Mouse (Mus musculus) splenic B cell, adult 2 months (primary cell): ENCODE results near the gene E2f3.

Source experiments
- DNase-seq: peaks from one replicate; pipeline ENCODE4 v3.0.0-alpha.2; 2011; ENCODE audit warnings: low read depth, low spot score
- H3K27me3 ChIP-seq: 2 replicates; pipeline ENCODE4 v1.6.1; 2012; ENCODE audit warnings: mild to moderate bottlenecking, low read length, moderate library complexity, mixed read lengths; ENCODE audit not compliant: control insufficient read depth, poor library complexity, insufficient read depth, severe bottlenecking
- H3K36me3 ChIP-seq: 2 replicates; pipeline ENCODE4 v1.6.1; 2012; ENCODE audit warnings: mild to moderate bottlenecking, low read length, moderate library complexity, mixed read lengths; ENCODE audit not compliant: control insufficient read depth, poor library complexity, insufficient read depth, severe bottlenecking

E2f3 gene

DNA sequence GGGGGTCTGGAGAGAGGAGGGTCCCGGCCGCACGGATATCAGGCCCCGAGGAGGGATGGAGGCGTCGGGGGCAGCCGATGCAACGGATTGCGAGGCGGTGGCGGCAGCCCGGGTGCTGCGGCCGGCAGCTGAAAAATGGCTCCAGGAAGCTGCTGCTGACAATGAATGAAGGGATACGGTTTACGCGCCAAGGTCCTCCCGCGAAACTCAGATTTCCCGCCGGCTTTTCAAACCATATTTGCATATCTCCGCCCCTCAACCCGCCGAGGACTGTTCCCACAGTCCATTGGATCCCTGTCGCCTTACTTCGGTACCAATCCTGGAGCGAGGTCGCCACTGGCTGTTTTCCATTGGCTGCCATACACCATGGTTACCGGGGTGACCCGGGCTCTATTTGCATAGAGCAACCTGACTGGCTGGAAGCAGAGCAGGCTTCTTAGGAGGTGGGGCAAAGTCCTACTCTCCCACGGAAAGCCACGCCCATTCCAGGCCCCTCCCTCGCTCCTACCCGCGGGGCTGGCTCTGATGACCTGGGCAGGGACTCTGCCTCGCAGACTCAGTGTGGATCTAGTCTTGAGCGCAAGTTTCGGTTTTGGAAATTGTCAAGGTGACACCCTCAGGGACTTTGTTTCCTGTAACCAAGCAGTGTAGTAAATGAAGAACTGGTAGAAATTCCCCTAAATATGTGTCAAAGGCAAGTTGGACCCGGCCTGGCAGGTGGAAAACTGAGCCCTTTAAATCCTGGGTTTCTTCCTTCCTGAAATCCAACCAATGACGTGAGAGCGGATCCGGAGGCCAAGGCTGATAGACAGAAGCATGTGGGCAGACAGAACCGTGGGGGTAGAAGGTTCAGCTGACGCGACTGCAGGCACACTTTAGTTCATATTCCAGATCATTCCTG is at the start of gene E2f3:
Gene E2f3, minus strand, starts transcription at position 209 of the 901 bp plus-strand sequence.
- Histone ChIP-seq H3K27me3 (no peaks in the 10 kb centered on the region), H3K36me3 (no peaks in the 10 kb centered on the region)
- peak; percentile 98 for DNase-seq

DNA sequence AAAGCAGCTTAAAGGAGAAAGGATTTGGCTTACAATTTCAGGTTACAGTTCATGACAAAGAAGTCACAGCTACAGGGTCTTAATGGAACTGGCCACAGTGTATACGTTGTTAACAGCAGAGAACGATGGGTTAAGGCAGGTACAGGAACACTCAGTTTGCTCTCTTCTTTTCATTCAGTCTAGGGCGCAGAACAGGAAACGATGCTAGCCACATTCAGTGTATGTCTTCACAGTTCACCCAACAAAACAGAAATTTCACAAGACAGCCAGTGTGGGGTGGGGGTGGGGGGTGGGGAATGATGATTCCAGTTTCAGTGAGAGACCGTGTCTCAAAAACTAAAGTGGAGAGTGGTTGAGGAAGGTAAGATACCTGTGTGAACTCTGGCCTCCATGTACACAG is 48.7 kb upstream of the E2f3 start:
- H3K27me3 ChIP-seq = no peaks in the 10 kb centered on the region
- DNase-seq = no peak
- no peaks in the 10 kb centered on the region for H3K36me3 ChIP-seq

DNA sequence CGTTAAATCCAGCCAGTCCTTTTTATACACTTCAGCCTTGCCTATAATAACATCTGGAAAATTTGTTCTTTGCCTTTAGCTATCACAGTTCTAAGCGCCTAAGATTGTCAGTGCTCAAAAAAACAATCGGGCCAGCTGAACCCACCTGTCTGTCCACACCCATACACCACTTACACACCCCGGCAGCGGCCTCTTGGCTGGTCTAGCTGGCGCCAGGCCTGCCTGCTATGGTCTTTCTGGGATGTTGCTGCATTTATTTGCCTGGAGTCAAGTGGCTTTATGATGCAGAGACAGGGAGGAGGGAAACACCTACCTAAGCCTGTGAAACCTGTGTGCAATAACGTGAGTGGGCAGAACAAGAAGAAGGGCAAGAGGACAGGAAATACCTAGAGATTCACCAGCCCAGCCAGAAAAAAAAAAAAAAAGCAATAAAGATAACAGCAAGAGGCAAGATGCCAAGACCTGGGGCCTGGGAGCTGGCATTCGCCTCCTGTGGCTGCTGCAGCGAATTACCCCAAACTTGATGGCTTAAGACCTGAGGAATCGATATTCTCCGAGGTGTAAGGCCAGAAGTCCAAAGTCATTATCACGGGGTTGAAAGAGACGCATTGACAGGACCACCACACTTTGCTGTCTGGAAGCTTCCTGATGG is 45.9 kb upstream of the E2f3 start:
- no peaks in the 10 kb centered on the region for H3K36me3 ChIP-seq
- no peak for DNase-seq
- no peaks in the 10 kb centered on the region for H3K27me3 ChIP-seq

DNA sequence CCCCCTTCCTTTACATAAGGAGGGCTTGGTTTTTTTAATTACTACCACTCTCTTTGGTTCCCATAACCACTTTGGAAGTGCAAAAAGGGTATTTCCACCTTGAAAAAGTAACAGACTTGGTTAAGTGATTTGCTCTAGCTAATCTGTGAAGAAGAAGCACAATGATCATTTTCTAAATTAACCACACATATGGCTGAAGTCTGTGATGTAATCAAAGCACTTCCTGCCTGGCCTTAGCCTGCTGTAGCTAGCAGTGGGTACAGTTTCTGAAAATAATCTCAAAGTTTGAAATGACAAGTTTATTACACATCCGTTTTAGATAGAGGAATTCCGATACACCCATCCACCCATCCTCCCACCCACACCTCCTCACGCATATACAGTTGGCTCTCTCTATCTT is 42.0 kb upstream of the E2f3 start:
- no peak for DNase-seq
- no peaks in the 10 kb centered on the region for H3K36me3 ChIP-seq
- H3K27me3 ChIP-seq = no peaks in the 10 kb centered on the region

GRCm38 (mm10) chr13:30022487-30022886 is 36.6 kb upstream of the E2f3 start:
- Histone ChIP-seq H3K27me3 (no peaks in the 10 kb centered on the region), H3K36me3 (peaks cover 2% of the 10 kb centered on the region; the same call in 1 of the 2 replicates)
- no peak for DNase-seq

- peaks cover 2% of the 10 kb centered on the region; the same call in 1 of the 2 replicates for H3K36me3 ChIP-seq
- no peak for DNase-seq
- no peaks in the 10 kb centered on the region for H3K27me3 ChIP-seq
Observed at GRCm38 (mm10) chr13:30018573-30018972, 32.7 kb upstream of the E2f3 start.

DNA sequence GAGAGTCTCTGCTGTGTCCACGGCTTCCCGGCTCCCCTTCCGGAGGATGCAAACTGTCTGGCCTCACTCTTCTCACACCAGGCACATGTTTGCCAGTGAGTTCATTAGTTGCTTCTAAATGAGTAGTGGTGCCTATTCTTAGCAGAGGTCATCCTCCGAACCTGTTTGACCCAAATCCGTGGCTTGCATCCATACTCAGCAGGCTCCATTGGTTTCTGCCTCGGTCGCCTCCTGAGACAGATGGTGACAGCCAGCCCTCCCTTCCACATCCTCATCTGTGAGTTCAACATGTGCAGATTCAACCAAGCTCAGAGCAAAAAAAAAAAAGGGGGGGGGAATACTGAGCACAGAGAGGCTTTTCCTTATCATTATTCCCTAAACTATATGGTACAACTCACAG is 31.7 kb upstream of the E2f3 start:
- DNase-seq = no peak
- Histone ChIP-seq H3K36me3 (peaks cover 2% of the 10 kb centered on the region; the same call in 1 of the 2 replicates), H3K27me3 (no peaks in the 10 kb centered on the region)

DNA sequence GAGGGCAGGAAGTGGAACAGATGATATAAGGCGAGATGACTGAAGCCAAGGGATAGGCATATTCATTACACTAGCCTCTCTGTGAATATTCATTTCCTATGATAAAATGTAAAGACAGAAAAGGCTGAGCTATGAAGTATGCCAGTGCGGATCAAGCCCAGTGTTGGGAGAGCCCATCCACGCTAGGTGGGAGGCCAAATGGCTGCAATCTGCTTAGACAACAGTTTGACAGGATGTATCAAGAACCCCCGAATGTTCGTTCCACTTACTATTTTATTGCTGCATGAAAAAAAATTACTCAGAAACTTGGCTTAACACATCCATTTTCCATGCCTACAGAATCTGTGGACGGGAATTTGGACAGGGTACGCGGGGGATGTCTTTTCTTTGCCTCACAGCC is 28.7 kb upstream of the E2f3 start:
- DNase-seq = no peak
- no peaks in the 10 kb centered on the region for H3K27me3 ChIP-seq
- H3K36me3 ChIP-seq = peaks cover 1% of the 10 kb centered on the region; the same call in 1 of the 2 replicates

- Histone ChIP-seq H3K36me3 (no peaks in the 10 kb centered on the region), H3K27me3 (no peaks in the 10 kb centered on the region)
- no peak for DNase-seq
Observed at GRCm38 (mm10) chr13:30012226-30012625, 26.4 kb upstream of the E2f3 start.

- H3K36me3 ChIP-seq = no peaks in the 10 kb centered on the region
- no peaks in the 10 kb centered on the region for H3K27me3 ChIP-seq
- DNase-seq = peak; percentile 42
Observed at GRCm38 (mm10) chr13:30008738-30009137, 22.9 kb upstream of the E2f3 start.

DNA sequence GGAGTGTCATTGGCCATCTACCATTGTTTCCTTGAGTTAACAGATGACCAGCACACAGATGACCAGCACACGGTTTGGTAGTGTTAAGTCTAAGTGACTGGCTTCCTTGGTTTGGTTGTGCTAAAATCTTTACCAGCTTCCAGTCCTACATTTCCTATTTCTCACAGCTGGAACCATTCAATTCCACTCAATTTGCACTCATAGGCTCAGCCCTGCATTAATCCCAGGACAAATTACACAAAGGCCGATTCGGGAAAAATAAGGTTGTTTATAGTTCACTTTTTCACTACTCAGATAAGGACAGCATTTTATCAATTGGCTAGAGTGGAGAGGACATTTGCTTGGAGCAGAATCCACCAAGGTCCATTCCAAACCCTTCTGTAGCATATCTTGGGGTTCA is 19.6 kb upstream of the E2f3 start:
- Histone ChIP-seq H3K36me3 (no peaks in the 10 kb centered on the region), H3K27me3 (no peaks in the 10 kb centered on the region)
- DNase-seq = no peak

GRCm38 (mm10) chr13:30004849-30005248 is 19.0 kb upstream of the E2f3 start:
- Histone ChIP-seq H3K36me3 (no peaks in the 10 kb centered on the region), H3K27me3 (no peaks in the 10 kb centered on the region)
- no peak for DNase-seq

DNA sequence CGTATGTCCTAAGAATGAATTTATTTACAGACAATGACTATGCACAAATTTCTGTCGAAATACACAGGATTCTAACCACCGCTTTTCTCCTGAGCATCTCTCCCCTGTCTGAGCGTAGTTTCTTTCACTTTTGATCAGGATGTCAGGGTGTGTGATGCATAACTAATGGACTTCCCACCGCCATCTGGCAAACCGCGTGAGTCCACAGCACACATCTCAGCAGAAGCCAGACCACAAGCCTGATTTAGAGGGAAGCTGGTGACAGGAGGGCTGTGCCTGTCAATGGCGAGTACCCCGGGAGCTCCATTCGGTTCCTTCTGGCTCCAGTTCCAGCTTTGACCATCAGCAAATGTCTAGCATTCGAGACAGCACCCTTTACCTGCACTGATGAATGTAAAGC is 17.3 kb upstream of the E2f3 start:
- no peaks in the 10 kb centered on the region for H3K27me3 ChIP-seq
- no peaks in the 10 kb centered on the region for H3K36me3 ChIP-seq
- DNase-seq = peak; percentile 90

- Histone ChIP-seq H3K36me3 (no peaks in the 10 kb centered on the region), H3K27me3 (no peaks in the 10 kb centered on the region)
- peak; percentile 77 for DNase-seq
Observed at GRCm38 (mm10) chr13:30001041-30001440, 15.2 kb upstream of the E2f3 start.

DNA sequence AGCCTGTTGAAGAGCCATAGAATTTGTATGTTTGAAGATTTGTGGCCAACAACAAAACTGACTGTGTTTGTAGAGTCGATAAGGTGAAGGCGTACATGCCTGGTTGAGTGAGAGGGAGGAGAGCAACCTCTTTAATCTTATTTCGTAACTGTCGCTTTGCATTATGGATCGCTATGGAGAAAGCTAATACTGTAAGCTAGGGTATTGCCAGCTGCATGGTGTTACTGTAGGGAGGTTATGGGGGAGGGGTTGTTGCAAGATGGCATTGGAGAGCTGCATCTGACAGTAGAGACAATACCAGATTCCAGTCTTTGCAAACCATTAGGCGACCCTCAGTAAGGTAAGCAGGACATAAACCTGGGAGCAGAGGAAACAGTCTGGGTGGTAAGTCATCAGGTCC is 2.1 kb upstream of the E2f3 start:
- DNase-seq = no peak
- no peaks in the 10 kb centered on the region for H3K36me3 ChIP-seq
- H3K27me3 ChIP-seq = no peaks in the 10 kb centered on the region
